Mouse (Mus musculus) gastrocnemius, postnatal 10 days (tissue): ENCODE results near the gene Fryl. TPM values are rescaled to one million over a fixed set of nuclear protein-coding genes. Genes with fewer than 3 reads are reported as not detected.

Experiments
- DNase-seq: peaks from one replicate; pipeline ENCODE4 v3.0.0; 2021; ENCODE audit warnings: mixed read lengths
- total RNA-seq, 2 experiments: library from RNA; stranded (reverse); gene quantifications; 2 replicates each; pipeline ENCODE4 v1.2.3; 2021

The Fryl gene
- total RNA-seq, 2 experiments from 2014 or later = 23.8 to 36.4 TPM

DNA sequence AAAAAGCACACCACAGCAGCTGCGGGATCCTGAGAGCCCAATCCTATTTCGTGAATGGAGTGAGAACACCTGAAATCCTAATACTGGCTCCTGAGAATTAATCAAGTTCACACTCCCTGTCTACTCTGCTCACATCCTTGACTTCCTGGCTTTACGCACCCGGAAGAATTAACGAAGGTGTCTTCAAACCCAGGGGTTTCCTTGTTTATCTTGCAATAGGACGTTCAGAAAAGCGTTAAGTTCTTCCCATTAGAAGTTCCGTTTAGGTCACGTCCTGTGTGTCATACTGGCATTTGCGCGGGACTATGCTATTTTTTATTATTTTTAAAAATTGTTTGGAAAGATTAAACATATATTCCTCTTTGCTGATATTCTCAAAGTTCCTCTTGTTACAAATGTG, 677 bp upstream of the Fryl start:
- no peak for DNase-seq

- peak; percentile 61 for DNase-seq
These were observed 833 bp downstream of the Fryl start for GRCm38 (mm10) chr5:73255321-73256251.

DNA sequence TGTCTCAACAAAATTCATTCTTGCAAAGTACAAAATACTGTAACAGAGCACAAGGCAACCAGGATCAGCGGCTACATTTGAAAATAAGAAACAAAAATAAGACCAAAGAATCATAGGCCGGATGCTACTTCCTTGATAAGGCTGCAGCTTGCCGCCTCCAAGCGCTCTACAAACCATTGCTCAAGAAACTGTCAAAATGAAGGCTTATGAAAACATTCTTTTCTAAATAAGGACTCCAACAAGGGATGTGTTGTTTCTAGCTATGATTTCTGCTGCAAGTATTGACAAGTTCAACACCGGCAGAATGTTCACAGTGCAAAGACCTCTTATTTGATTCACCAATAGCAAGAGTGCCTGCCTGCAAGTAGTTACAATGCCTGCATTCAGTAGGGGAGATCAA, 1.8 kb downstream of the Fryl start:
- DNase-seq = no peak

DNA sequence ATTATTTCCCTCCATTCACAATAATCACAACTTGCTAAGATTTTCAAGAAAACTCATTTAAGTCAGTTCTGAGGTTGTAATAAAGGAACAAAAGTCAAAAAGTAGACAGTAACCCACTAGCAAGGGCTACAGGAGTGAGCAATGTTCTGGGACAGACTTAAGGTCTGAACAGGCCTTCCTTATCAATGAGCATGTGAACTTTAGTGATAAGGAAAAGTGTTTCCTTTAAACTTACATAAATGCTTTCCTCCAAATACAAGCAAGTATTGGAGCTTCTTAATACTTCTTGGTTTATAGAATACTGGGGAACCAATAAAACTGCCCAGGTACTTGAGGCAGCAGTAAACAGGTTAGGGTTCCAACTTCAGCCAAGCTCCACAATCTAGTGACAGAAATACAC, 3.7 kb downstream of the Fryl start:
- DNase-seq = no peak

GRCm38 (mm10) chr5:73249341-73249740, 7.1 kb downstream of the Fryl start:
- DNase-seq = no peak

DNA sequence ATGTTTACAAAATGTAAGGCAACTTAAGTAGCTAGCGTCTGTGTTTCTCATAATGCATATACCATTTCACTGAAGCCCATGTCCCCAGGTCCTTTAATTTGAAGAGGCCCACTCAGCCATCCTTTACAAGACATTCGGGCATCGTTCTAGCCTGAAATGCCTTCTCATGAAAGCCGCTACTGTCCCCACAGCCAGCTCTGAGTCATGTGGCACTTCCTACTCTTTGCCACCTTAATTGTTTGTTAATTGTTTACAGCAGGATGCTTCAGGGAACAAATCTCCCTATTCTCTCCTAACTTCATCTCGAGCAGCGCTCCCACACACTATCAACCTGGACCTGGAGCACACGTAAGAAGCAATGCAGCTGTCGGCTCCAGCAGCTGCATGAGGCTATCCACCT, 8.2 kb downstream of the Fryl start:
- DNase-seq = no peak

GRCm38 (mm10) chr5:73246414-73246813, 10.0 kb downstream of the Fryl start:
- no peak for DNase-seq

- DNase-seq = no peak
These were observed 12.0 kb downstream of the Fryl start for GRCm38 (mm10) chr5:73244403-73244802.

DNA sequence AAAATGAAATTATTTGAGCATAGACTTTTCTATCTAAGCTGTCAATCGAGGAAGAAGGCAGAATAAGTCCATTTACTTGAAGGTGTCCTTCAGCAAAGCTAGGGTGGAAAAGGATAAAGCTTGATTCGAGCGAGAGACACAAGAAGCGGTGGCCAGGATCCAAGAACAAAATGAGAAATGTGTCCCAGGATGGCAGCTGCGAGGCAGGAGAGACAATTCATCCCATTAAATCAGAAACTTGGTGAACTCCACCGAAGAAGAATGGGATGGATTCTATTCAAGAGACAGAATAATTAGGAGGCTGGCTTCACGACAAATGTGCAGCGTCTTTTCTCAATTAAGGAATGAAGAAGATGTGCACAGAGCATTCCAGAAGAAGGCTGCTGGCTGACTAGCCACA, 14.5 kb downstream of the Fryl start:
- no peak for DNase-seq

GRCm38 (mm10) chr5:73241332-73241731, 15.1 kb downstream of the Fryl start:
- no peak for DNase-seq

DNA sequence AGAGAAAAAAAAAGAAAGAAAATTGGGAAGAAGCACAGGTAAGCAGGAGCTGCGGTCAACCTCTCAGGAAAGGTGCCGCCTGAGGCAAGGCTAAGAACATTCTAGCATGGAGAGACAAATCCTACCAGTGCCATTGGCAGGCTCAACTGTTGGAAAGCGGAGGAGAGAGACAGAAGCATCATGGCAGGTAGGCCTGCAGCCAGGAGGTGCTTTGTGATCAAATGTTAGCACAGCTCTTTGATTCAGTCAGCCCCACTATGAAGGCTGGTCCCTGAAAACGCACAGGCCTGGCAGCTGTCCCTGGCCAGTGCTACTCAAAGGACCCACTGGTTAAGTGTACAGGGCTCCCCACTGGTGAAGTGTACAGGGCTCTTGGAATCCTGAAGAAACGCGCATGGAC, 16.0 kb downstream of the Fryl start:
- DNase-seq = no peak

GRCm38 (mm10) chr5:73236894-73237334, 19.5 kb downstream of the Fryl start:
- no peak for DNase-seq

- DNase-seq = no peak
These were observed 21.2 kb downstream of the Fryl start for GRCm38 (mm10) chr5:73235201-73235600.

GRCm38 (mm10) chr5:73233018-73233881, 23.2 kb downstream of the Fryl start:
- DNase-seq = no peak

GRCm38 (mm10) chr5:73232267-73232666, 24.2 kb downstream of the Fryl start:
- no peak for DNase-seq

GRCm38 (mm10) chr5:73231835-73232234, 24.6 kb downstream of the Fryl start:
- DNase-seq = no peak

DNA sequence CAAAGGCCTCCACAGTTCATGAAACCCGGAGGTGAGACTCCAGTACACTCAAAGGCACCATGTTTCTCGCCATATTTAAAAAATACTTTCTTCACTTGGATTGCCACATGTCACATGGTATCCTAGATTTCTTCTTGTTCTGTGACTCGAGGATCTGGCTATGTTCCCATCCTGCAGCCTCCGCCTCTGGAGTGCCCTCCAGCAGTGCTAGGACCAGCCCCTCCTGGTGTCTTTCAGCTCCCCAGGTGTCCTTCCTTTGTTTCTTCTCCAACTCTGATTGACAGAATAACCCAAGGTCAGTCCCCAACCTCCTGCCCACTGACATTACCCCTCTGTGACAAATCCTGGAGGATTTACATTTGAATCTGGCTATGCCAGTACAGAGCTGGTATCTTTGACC, 26.2 kb downstream of the Fryl start:
- no peak for DNase-seq

GRCm38 (mm10) chr5:73229467-73229866, 27.0 kb downstream of the Fryl start:
- DNase-seq = no peak

DNA sequence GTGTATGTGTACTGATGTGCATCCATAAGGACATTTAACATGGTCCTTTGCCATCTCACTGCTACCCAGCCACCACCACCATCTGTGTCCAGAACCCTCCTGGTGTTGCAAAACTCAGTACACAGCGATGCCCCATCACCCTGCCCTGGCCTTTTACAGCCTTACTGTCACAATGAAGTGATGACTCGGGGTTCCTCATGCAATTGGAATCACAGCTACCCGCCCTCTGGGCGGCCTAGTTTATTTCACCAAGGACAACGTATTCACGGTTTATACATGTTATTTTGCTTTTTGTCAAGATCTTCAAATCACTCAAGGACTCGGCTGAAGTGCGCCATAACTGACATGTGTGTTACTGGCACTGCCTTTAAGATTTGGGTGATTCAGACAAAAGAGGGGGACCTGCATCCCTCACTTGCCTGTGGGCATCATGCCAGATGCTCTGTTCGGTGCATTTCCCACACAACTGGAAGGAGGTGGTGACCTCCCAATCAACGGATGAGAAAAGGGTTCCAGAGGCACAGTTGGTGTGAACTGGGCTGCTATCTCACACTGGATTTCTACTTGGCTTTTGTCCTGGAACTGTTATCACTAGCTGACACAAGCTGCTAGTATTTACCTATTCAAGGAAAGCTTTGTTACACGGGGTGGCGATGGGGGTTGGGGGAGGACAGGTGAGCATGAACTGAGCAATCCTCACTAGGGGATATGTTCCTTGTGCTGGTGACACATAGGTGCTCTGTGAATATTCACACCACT, 27.9 kb downstream of the Fryl start:
- DNase-seq = no peak

GRCm38 (mm10) chr5:73227518-73228101, 28.8 kb downstream of the Fryl start:
- DNase-seq = no peak

DNA sequence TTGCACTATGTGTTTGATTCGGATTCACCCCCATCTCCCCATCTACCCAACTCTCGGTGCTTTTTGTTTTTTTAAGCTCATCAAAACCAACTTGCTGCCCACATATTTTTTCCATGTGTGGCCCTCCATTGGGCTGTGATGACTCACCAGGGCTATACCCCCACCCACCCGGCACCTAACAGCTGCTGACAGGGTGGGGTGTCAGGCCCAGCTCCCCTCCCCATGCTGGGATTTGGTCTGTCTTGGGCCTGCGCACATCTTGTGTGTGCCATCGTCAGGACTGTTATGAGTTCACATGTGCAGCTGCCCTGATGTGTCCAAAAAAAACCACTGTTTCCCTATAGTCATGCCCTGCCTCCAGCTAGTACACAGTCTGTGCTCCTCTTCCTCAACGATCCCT, 33.4 kb downstream of the Fryl start:
- no peak for DNase-seq

DNA sequence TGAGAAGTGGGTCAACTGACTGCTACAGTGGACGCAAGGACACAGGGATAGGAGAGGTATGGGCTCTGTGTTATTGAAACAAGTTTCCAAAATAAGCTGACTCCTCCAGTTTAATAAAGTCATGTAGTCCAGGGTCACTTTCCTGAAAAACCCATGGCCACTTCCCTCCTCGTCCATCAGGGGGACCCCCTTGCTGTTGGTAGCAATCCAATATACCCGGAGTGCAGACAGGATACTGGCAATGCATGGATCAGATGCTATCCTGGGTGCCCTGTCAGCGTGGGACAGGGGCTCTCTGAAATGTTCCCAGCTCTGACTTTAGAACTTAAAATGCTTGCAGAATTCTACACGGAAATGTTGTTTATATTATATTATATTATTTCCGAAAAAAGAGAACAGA, 34.0 kb downstream of the Fryl start:
- no peak for DNase-seq
